ENCODE assay signal across 8 mouse cellular contexts in the genomic region with DNA sequence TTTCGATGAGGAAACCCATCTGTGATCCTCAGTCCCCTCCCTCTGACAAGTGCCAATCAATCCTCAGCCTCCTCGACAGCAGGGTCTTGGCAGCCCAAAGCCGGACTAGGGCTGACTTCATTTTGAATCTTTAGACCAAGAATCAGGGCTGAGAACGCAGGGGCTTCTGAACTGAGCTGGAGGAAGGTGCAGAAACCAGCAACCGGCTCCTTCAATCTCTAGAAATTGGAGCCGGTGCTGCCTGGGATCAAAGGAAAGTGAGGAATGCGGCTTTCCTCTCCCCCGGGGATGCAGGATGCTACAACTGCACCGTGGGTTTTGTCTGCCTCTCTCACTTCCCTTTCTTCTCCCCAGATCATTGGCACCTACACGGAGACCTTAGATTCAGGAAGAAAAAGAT. TPM values are rescaled to one million over a fixed set of nuclear protein-coding genes. Genes with fewer than 3 reads are reported as not detected.
DNase-seq lines count a peak whose midpoint lies in the region; ATAC-seq lines count a peak whose summit lies in the region.

No protein-coding gene starts in this region.

- peak; percentile 75 for ATAC-seq in granulocyte monocyte progenitor cell, adult 5-6 weeks (replicated peaks; ENCODE audit: poor library complexity, severe bottlenecking)
- ATAC-seq in megakaryocyte, adult 5-6 weeks (ENCODE audit: poor library complexity, severe bottlenecking) = peak; percentile 55

- DNase-seq in thymus, postnatal 25 days = peak; percentile 5
- no peak for DNase-seq in thymus, adult 18-20 months
- no peak for DNase-seq in right cerebral cortex, postnatal 25 days
- no peak for DNase-seq in cerebellum, adult 11-12 months
- DNase-seq in urinary bladder, postnatal 14 days (ENCODE audit: low spot score) = no peak
- no peak for DNase-seq in T-cell, adult 2 months (ENCODE audit: low spot score)

RNA-seq across cellular contexts. Expression of a gene that starts 27.0 kb away (rescaled TPM):
- not detected in 2 replicates for total RNA-seq in granulocyte monocyte progenitor cell, adult 5-6 weeks (2014; fragmentation: Nextera tagmentation)
- total RNA-seq in granulocyte monocyte progenitor cell, adult 5-6 weeks (2017) = 0.30 and 0.41 TPM in 2 replicates
- 0.27 TPM in 1 of 2 replicates, not detected in the other for total RNA-seq in megakaryocyte, adult 5-6 weeks (2015)
- total RNA-seq in megakaryocyte, adult 5-6 weeks (2017) = not detected in 2 replicates
